Mouse (Mus musculus) forebrain, embryonic 15.5 days (tissue): ENCODE measurements around the gene Sema4d. TPM values are rescaled to one million over a fixed set of nuclear protein-coding genes. Genes with fewer than 3 reads are reported as not detected.
A peak's percentile ranks its signal among the peaks of the same experiment; 100 is the strongest.

Experiments used
- ATAC-seq: fragments of 200-750 bp; cut with Nextera tagmentation; replicated peaks from 2 replicates; pipeline ENCODE4 v1.8.0; 2017; ENCODE audit warnings: mild to moderate bottlenecking, moderate TSS enrichment, moderate library complexity
- H3K27ac ChIP-seq: fragments of 300-500 bp; sonication (generic); replicated peaks from 2 replicates; pipeline ENCODE4 v1.5.1; 2015; ENCODE audit warnings: mild to moderate bottlenecking, inconsistent platforms
- H3K27me3 ChIP-seq: fragments of 300-500 bp; sonication (generic); 2 replicates; pipeline ENCODE4 v1.6.1; 2015; ENCODE audit warnings: inconsistent platforms
- H3K36me3 ChIP-seq: fragments of 300-500 bp; sonication (generic); 2 replicates; pipeline ENCODE4 v1.6.1; 2015; ENCODE audit warnings: mild to moderate bottlenecking, inconsistent platforms
- H3K4me1 ChIP-seq: fragments of 300-500 bp; sonication (generic); 2 replicates; pipeline ENCODE4 v1.6.1; 2015; ENCODE audit warnings: inconsistent platforms
- H3K4me2 ChIP-seq: fragments of 300-500 bp; sonication (generic); replicated peaks from 2 replicates; pipeline ENCODE4 v1.6.1; 2015; ENCODE audit warnings: mild to moderate bottlenecking, inconsistent platforms
- H3K4me3 ChIP-seq: fragments of 300-500 bp; sonication (generic); 2 replicates; pipeline ENCODE4 v1.5.1; 2015; ENCODE audit warnings: mild to moderate bottlenecking, inconsistent platforms
- H3K9ac ChIP-seq: fragments of 300-500 bp; sonication (generic); replicated peaks from 2 replicates; pipeline ENCODE4 v1.6.1; 2015; ENCODE audit warnings: mild to moderate bottlenecking, inconsistent platforms
- H3K9me3 ChIP-seq: fragments of 300-500 bp; sonication (generic); 2 replicates; pipeline ENCODE4 v1.6.1; 2016; ENCODE audit warnings: inconsistent platforms
- WGBS: fragments of 180-500 bp; shearing (Covaris S2); methylation state at CpG from one replicate; pipeline ENCODE4 v1.1.7; 2015; ENCODE audit warnings: mixed read lengths; 5-methylcytosine and 5-hydroxymethylcytosine counted together
- polyA plus RNA-seq: library from polyadenylated mRNA; unstranded; fragments of >200 nt; fragmentation: Nextera tagmentation; extraction: Ambion mirVana; gene quantifications from 2 replicates; pipeline ENCODE4 v1.2.1, GENCODE M21; 2015

Gene Sema4d
- polyA plus RNA-seq, 1 experiment from 2014 or later = 20.7 TPM

DNA sequence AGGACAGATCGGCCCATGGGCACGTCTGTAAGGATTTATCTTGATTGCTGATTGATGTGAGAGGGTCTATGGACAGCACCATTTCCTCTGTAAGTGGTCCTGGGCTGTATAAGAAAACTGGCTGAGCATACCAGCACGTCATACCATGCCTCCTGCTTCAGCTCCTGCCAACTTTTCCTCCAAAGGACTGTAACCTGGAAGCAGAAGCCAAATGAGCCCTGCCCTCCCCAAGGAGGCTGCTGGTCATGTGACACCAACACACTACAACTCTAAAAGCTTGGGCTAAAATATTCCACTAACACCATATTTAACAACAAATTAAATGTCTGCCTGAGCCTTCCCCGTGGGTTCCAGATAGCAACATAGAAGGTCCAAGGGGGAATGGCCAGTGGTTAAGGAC lies 6.9 kb downstream of the Sema4d start:
- peaks cover 28% of the 10 kb centered on the region for H3K4me1 ChIP-seq
- 92% methylated on average over 4 of the region's 4 CpGs for WGBS

DNA sequence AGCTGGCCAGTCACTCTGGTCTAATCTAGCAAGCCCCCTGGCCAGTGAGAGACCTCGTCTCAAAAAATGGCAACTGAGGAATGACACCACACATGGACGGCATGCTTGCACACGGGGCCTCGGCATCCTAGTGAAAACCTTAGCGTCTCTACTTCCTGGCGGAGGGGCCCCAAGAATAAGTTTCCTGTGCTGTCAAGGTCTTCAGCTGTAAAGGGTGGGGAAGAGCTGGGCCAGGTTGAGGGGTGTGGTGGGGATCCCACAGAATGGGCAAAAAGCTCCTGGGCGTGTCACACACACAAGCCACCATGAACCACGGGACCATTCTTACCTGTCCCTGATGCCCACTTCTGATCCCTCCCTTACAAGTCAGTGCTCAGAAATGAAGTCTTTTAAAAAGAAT lies 9.1 kb downstream of the Sema4d start:
- no peaks in the 10 kb centered on the region for H3K9me3 ChIP-seq
- no peak overlapping the region for H3K27ac ChIP-seq
- whole genome bisulfite sequencing = 94% methylated on average over 8 of the region's 8 CpGs
- no peak overlapping the region for H3K4me3 ChIP-seq
- no peaks in the 10 kb centered on the region for H3K36me3 ChIP-seq
- peaks cover 11% of the 10 kb centered on the region; the same call in 1 of the 2 replicates for H3K4me1 ChIP-seq
- no peak overlapping the region for H3K9ac ChIP-seq
- H3K27me3 ChIP-seq = no peaks in the 10 kb centered on the region
- no peak overlapping the region for H3K4me2 ChIP-seq
- ATAC-seq = no peak

More for the DNA sequence above, 6.9 kb downstream of the Sema4d start:
- Histone ChIP-seq H3K36me3 (no peaks in the 10 kb centered on the region), H3K9me3 (no peaks in the 10 kb centered on the region), H3K4me3 (no peak overlapping the region), H3K27me3 (no peaks in the 10 kb centered on the region), H3K4me2 (no peak overlapping the region), H3K27ac (no peak overlapping the region), H3K9ac (no peak overlapping the region)
- ATAC-seq = no peak

DNA sequence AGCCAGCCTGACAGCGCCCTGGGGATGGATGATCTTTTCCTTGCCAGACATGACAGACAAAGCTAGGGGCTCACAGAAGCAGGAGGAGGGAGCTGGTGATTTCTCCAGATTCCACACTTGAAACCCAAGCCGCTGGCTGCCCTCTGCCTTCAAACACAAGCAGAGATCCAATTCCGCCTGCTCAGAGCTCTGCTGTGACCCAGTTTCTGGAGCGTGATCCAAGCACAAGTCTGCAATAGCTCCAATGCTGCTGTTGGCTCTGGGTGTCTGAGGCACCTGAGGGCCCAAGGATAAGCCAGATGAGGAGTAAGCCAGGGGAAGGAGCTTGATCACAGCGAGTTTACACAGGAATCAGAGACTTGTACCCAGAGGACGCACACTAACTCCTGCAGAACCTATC lies 9.7 kb downstream of the Sema4d start:
- no peaks in the 10 kb centered on the region for H3K36me3 ChIP-seq
- no peak overlapping the region for H3K9ac ChIP-seq

DNA sequence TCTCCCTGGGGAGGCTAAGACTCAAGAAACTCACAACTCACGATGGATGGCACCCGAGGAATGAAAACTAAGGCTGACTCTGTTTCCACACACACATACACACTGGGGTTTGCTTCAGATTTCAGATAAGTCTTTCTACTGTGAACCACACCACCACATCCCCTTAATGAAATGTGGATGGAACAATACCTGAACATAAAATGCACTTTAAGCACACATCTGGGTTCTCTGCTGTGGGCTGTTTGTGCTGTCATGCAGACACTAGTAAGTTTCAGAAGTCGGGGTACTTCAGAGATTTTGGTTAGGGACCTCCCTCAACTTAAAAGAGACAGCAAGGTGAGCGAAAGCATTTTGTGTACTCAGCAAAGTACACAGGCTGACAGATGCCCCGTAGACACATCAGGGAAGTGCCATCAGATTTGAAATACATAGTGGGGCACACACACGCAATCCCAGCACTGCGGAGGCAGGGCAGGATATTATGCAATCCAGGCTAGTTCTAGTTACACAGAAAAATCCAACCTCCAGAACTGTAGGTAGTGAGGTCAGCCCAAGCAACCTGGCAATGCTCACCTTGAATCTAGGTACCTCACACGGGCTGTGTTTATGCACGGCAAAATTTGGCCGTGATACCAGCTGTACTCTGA lies 12.9 kb downstream of the Sema4d start:
- Histone ChIP-seq H3K27me3 (no peaks in the 10 kb centered on the region), H3K4me3 (no peak overlapping the region), H3K36me3 (no peaks in the 10 kb centered on the region), H3K4me2 (no peak overlapping the region), H3K4me1 (peaks cover 41% of the 10 kb centered on the region), H3K9me3 (no peaks in the 10 kb centered on the region), H3K27ac (no peak overlapping the region), H3K9ac (no peak overlapping the region)
- no peak for ATAC-seq
- WGBS = 93% methylated on average over 10 of the region's 10 CpGs

More for the DNA sequence above, 9.7 kb downstream of the Sema4d start:
- H3K27ac ChIP-seq = no peak overlapping the region
- H3K4me3 ChIP-seq = no peak overlapping the region
- H3K27me3 ChIP-seq = no peaks in the 10 kb centered on the region
- H3K4me2 ChIP-seq = no peak overlapping the region
- no peak for ATAC-seq
- 76% methylated on average over 6 of the region's 6 CpGs for WGBS
- H3K4me1 ChIP-seq = peaks cover 15% of the 10 kb centered on the region
- no peaks in the 10 kb centered on the region for H3K9me3 ChIP-seq

DNA sequence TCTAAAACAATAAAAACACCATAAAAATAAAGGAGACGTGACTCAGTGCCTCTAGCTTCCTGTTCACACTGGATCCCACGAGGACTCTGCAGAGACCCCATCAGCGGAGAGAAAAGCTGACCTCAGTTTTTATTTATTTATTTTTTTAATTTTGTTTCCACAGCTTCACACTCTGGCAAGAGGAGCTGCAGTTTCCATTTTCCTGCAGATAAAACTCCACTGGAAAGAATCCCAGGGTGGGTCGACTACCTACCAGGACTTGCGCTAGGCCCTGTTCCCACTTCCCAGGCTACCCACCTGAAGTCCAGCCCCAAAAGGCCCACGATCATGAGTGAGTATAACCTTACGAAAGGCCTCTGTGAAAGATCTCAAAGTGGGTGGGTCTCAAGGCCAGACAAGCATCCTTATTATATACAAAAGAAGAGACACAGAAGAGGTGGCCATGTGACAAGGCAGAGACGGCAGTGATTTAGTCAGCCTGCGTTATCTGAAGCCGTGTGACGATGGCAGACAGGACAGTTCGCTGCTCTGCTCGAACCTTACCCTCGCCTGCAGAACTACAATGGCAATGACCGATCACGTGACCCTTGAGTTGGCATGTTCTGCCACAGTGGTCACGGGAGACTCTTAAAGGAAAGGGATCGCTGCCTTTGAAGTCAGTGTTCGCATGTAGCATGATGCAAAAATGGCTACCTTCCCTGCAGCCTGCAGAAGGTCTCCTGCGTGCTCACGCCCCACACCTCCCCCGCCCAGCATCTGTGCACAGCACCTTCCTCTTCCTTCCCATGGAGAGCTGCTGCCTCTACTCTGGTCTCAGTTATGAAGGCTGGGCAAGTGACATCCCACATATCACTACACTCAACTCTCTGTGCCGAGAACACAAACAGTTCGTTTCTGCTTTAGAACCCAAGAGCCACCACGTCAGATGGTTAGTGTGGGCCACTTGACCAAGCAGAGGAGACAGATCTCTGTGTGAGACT lies 14.3 kb downstream of the Sema4d start:
- no peaks in the 10 kb centered on the region for H3K9me3 ChIP-seq

DNA sequence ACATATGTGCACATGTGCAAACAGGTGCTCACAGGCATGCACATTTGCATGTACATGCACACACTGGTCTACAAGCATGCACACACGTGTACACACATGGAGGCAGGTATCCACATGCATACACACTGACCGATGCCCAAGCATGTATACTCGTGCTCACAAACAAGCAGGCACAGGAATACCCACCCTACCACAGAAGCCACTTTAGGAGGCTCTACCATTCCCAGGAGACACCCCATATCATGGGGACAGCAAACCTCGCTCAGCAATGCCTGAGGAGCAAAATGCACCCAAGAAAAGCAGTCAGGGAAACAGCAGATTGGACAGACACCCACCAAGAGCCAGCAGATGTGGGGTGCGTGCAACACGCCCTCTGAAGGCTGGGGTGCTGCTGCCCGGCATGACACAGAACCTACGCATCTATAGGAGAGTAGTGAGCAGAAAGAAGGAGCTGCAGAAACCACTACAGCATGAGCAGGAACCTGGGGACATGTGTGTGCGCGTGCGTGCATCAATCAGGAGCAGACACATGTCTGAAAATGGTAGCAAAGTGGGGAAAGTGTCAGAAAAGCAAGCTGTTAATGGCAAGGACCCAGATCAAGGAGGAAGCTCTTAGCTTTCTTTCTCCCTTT lies 15.1 kb downstream of the Sema4d start:
- H3K9me3 ChIP-seq = no peaks in the 10 kb centered on the region
- no peak overlapping the region for H3K4me3 ChIP-seq
- 85% methylated on average over 11 of the region's 11 CpGs for whole genome bisulfite sequencing
- H3K27me3 ChIP-seq = no peaks in the 10 kb centered on the region
- H3K9ac ChIP-seq = no peak overlapping the region
- peaks cover 37% of the 10 kb centered on the region for H3K4me1 ChIP-seq
- no peak for ATAC-seq
- no peak overlapping the region for H3K4me2 ChIP-seq
- peak overlapping the region; percentile 87 for H3K27ac ChIP-seq
- no peaks in the 10 kb centered on the region for H3K36me3 ChIP-seq

More for the DNA sequence above, 14.3 kb downstream of the Sema4d start:
- no peak overlapping the region for H3K9ac ChIP-seq
- no peak overlapping the region for H3K4me3 ChIP-seq
- H3K4me1 ChIP-seq = peaks cover 41% of the 10 kb centered on the region
- no peak overlapping the region for H3K4me2 ChIP-seq
- no peaks in the 10 kb centered on the region for H3K27me3 ChIP-seq
- H3K27ac ChIP-seq = peak overlapping the region; percentile 87
- no peaks in the 10 kb centered on the region for H3K36me3 ChIP-seq
- 75% methylated on average over 25 of the region's 25 CpGs for WGBS
- no peak for ATAC-seq

DNA sequence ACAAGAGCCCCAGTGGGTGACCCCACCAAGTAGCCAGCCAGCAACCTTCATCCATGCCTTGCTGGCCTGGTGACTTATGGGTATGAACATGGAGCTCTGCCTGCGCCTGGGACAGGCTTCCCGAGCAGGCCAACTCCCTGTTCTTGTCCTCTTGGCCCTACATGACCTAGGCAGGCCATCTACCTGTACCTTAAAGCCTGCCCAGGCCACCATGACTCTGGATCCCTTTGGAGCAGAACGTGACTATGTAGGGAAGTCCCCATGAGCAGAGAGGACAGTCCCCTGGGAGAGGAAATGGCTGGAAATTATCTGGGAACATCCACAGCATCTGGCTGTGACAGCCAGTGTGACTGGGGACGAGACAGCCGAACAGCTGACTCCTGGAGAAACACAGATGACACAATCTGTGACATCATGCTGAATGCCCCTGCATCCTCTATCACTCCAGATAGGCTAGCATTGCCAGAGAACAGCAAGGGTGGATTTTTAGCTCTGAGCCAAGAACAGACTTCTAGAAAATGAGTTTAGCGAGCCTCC lies 15.7 kb downstream of the Sema4d start:
- H3K4me1 ChIP-seq = peaks cover 37% of the 10 kb centered on the region
- no peaks in the 10 kb centered on the region for H3K9me3 ChIP-seq
- no peak overlapping the region for H3K4me3 ChIP-seq
- ATAC-seq = peak; percentile 9; the same call in 1 of the 2 replicates
- H3K27ac ChIP-seq = peak overlapping the region; percentile 87
- WGBS = 35% methylated on average over 6 of the region's 6 CpGs
- H3K4me2 ChIP-seq = peak overlapping the region; percentile 14; the same call in 1 of the 2 replicates
- H3K27me3 ChIP-seq = no peaks in the 10 kb centered on the region
- H3K9ac ChIP-seq = no peak overlapping the region; the same call in 1 of the 2 replicates
- H3K36me3 ChIP-seq = no peaks in the 10 kb centered on the region

DNA sequence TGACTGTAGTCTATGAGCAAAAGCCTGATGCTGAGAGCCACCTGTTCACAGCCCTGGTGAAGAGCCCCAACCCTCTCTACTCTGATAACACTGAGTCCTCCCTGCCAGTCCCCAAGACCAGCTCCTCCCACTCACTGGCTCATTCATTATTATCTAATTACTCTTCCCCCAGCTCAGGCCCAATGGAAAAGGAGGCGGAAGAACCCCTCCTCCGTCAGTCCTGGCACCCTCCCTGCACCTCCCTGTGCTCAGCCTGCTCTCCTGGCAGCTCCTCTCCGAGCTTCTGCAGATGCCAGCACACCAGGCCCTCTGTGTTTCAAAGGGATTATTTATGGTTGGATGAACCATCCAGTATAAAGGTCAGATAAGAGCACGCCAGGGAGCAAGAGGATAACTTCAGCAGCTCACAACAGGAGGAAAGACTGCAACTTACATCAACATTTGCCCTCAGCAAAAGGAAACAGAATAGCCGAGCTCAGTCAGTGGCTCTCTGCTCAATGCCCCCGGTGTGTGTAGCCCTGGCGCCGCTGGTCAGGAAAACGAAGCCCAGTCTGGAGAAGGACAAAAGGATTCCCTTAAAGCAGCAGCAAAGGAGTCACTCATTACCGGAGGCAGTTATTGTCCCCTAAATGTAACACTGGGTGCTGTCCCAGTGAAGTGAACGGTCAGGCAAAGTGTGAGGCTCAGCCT lies 16.4 kb downstream of the Sema4d start:
- Histone ChIP-seq H3K4me2 (peak overlapping the region; percentile 14; the same call in 1 of the 2 replicates), H3K4me1 (peaks cover 37% of the 10 kb centered on the region), H3K36me3 (no peaks in the 10 kb centered on the region), H3K9ac (no peak overlapping the region; the same call in 1 of the 2 replicates), H3K27ac (peak overlapping the region; percentile 87), H3K27me3 (no peaks in the 10 kb centered on the region), H3K9me3 (no peaks in the 10 kb centered on the region), H3K4me3 (no peak overlapping the region)
- peak; percentile 90 for ATAC-seq
- WGBS = 3% methylated on average over 11 of the region's 11 CpGs

DNA sequence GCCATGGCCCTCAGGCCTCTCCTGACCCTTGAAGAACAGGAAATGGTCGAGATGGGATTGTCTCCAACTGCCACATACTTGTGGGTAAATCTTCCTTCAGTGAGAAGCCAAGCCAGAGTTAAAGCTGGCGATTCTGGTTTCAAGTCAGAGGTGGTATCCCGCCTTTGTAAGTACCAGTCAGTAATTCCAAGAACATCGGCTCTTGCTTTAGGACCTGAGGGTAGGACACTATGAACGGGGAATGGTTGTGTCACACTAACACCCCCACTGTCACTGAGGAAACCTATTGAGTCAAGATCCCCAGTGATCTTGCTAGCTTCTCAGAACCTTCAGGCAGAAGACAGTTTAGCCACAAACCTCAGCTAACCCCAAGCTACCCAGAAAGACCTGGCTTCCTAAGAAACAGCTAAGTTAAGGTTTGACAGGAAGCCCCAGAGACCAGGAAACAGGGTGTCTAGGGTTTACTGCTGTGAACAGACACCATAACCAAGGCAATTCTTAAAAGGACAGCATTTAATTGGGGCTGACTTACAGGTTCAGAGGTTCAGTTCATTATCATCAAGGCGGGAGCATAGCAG lies 17.3 kb downstream of the Sema4d start:
- H3K27ac ChIP-seq = peak overlapping the region; percentile 87
- H3K36me3 ChIP-seq = no peaks in the 10 kb centered on the region
- H3K9ac ChIP-seq = no peak overlapping the region
- H3K4me1 ChIP-seq = peaks cover 37% of the 10 kb centered on the region
- H3K4me3 ChIP-seq = no peak overlapping the region
- peak overlapping the region; percentile 15; the same call in 1 of the 2 replicates for H3K4me2 ChIP-seq
- no peaks in the 10 kb centered on the region for H3K27me3 ChIP-seq
- no peaks in the 10 kb centered on the region for H3K9me3 ChIP-seq
- no peak for ATAC-seq
- 91% methylated on average over 6 of the region's 6 CpGs for WGBS

DNA sequence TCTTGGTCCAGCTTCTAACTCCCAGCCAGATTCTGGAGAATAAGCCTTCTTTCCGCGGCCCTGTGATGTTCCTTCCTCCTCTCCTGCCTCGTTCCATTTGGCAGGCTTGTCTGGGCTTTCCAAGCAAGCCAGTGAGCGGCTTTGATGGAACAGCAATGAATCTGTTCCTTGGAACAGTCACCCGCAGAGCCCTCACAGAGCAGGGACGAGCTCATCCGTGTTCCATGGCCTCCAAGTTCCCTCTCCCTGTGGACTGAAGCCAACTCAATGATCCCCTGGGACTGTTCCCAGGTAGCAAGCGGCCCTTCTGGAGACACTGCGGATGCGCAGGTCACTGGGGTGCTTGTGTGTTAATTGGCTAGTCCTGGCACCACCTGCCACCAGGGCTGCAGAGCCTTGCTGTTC lies 21.7 kb downstream of the Sema4d start:
- no peak overlapping the region for H3K4me2 ChIP-seq
- H3K4me1 ChIP-seq = peaks cover 6% of the 10 kb centered on the region
- 73% methylated on average over 10 of the region's 10 CpGs for WGBS
- H3K36me3 ChIP-seq = no peaks in the 10 kb centered on the region
- no peak for ATAC-seq
- no peak overlapping the region for H3K9ac ChIP-seq
- H3K9me3 ChIP-seq = no peaks in the 10 kb centered on the region
- H3K27ac ChIP-seq = peak overlapping the region; percentile 13
- no peak overlapping the region for H3K4me3 ChIP-seq
- no peaks in the 10 kb centered on the region for H3K27me3 ChIP-seq
